Mouse (Mus musculus): Measurements from ENCODE around the gene Vstm4. TPM values are rescaled to one million over a fixed set of nuclear protein-coding genes. Genes with fewer than 3 reads are reported as not detected.
A peak's percentile ranks its signal among the peaks of the same experiment; 100 is the strongest.

Vstm4 gene
- polyA plus RNA-seq, 1 experiment from 2014 or later = 26.7 TPM

DNA sequence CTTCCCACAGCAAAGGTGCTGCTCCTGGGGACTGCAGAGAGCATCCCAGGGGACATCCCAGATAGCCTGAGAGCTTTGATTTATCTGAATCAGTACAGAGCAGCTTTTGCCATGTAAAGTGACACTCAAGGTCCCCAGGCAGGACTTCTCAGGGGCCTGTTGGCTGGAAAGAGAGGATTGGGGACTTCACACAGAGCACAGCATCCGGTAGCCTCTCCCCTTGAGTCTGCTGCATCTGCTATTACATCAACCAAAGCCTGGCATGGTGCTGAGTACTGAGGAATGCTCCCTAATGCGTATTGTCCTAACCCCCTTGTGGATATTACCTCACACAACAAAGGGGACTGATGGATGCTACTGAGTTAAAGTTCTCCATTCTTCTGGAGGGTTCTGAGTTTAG lies 5.1 kb downstream of the Vstm4 start:
- Histone ChIP-seq H3K9ac (no peak overlapping the region), H3K9me3 (no peaks in the 10 kb centered on the region), H3K36me3 (no peaks in the 10 kb centered on the region), H3K27me3 (replicated peaks) (no peaks in the 10 kb centered on the region), H3K27ac (peak overlapping the region; percentile 81), H3K4me1 (replicated peaks) (peaks cover 24% of the 10 kb centered on the region), H3K4me2 (replicated peaks) (peak overlapping the region; percentile 32; the same call in 1 of the 2 replicates), H3K4me3 (replicated peaks) (no peak overlapping the region)
- 45% methylated on average over 2 of the region's 2 CpGs for WGBS
- ATAC-seq = 0 out of 2 replicates have a peak, but pooled peaks have one; percentile 8

DNA sequence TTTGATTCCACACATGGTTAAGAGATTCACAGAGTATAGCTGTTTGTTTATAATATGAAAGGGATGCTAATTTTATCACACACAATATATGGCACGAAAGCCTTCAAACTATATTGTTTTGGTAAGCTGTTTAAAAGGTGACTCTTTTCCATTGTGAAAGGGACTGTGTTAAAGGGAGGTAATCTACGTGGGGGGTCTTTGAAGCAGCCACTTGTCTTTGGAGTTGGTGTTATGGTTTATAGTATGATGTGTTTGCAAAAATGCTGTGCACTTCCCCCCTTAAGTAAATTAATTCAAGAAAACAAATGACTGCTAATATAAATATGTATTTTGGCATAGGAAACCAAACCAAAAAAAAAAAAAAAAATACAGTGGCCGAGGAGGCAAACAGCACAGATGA lies 8.8 kb downstream of the Vstm4 start:
- 65% methylated on average over 3 of the region's 3 CpGs for WGBS
- H3K9ac ChIP-seq = no peak overlapping the region

DNA sequence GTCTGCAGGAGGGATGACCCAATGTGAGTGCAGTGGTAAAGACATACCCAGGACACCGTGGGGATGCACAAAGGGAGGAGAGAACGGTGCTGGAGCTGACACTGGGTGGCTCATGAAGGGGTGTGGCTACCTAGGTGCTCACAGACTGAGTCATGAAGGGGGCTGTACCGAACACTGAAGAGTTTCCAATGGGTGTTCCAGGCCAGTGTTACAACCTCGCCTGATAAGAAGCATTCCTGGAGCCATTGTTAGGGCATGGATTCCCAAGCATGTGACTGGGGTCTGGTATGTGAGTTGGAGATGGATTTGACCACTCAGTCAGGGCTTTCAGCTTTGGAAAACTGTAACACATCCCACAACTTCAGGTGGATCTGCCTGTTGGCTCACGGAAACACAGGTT lies 15.4 kb downstream of the Vstm4 start:
- Histone ChIP-seq H3K27me3 (replicated peaks) (no peaks in the 10 kb centered on the region), H3K4me3 (replicated peaks) (no peak overlapping the region), H3K27ac (no peak overlapping the region), H3K4me2 (replicated peaks) (no peak overlapping the region), H3K9ac (no peak overlapping the region), H3K36me3 (no peaks in the 10 kb centered on the region), H3K4me1 (replicated peaks) (no peaks in the 10 kb centered on the region), H3K9me3 (no peaks in the 10 kb centered on the region)
- no peak for ATAC-seq
- WGBS = 72% methylated on average over 5 of the region's 5 CpGs

More for the DNA sequence above, 8.8 kb downstream of the Vstm4 start:
- no peak overlapping the region for H3K4me2 ChIP-seq (replicated peaks)
- H3K27ac ChIP-seq = no peak overlapping the region
- peaks cover 9% of the 10 kb centered on the region; the same call in 1 of the 2 replicates for H3K4me1 ChIP-seq (replicated peaks)
- H3K4me3 ChIP-seq (replicated peaks) = no peak overlapping the region
- no peaks in the 10 kb centered on the region for H3K9me3 ChIP-seq
- no peaks in the 10 kb centered on the region for H3K27me3 ChIP-seq (replicated peaks)
- no peak for ATAC-seq
- no peaks in the 10 kb centered on the region for H3K36me3 ChIP-seq

DNA sequence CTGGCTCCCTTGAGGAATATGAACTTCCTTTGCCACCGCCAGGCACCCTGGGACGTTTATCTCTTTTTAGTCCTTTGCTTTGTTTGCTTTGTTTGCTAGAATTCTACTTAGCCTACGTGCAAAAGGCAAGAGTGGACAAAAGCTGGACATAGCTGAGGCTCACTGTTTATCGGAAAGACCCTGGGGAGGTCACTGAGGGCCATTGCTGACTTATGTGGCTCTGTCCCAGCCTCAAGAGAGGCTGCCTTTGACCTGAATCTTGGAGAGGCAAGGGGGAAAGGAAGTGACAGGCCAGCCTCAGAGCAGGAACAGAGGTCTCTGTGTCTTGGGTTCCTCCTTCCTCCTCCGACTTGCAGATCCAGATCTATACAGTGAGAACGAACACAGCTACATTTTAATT lies 21.0 kb downstream of the Vstm4 start:
- Histone ChIP-seq H3K27ac (no peak overlapping the region), H3K9ac (no peak overlapping the region), H3K4me2 (replicated peaks) (no peak overlapping the region), H3K9me3 (no peaks in the 10 kb centered on the region), H3K36me3 (no peaks in the 10 kb centered on the region), H3K27me3 (replicated peaks) (no peaks in the 10 kb centered on the region), H3K4me1 (replicated peaks) (0 out of 2 replicates have a peak, but pooled peaks cover 4% of the 10 kb centered on the region), H3K4me3 (replicated peaks) (no peak overlapping the region)
- WGBS = 48% methylated on average over 6 of the region's 6 CpGs
- no peak for ATAC-seq

DNA sequence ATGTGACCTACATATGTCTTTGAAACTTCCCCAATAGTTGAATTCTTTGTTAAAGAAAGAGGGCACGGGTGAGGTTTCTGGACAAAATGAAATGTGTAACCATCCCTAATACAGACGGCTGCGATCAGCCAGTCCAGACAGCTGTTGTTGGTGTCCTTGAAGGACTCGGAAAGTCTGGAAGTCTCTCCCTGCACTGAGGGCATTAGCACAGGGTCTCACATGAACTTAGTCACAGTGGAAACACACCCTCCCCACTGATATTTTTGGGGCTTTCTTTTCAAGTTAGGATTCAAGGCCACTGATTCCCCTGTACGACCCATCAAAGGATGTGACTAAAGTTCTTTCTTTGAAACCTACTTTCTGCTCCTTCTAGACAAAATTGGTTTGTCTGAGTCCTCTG lies 23.8 kb downstream of the Vstm4 start:
- H3K27ac ChIP-seq = no peak overlapping the region
- H3K4me3 ChIP-seq (replicated peaks) = no peak overlapping the region
- no peaks in the 10 kb centered on the region for H3K9me3 ChIP-seq
- no peaks in the 10 kb centered on the region for H3K27me3 ChIP-seq (replicated peaks)
- WGBS = 77% methylated on average over 5 of the region's 5 CpGs
- H3K9ac ChIP-seq = no peak overlapping the region
- no peak for ATAC-seq
- no peak overlapping the region for H3K4me2 ChIP-seq (replicated peaks)
- 0 out of 2 replicates have a peak, but pooled peaks cover 4% of the 10 kb centered on the region for H3K4me1 ChIP-seq (replicated peaks)
- no peaks in the 10 kb centered on the region for H3K36me3 ChIP-seq

DNA sequence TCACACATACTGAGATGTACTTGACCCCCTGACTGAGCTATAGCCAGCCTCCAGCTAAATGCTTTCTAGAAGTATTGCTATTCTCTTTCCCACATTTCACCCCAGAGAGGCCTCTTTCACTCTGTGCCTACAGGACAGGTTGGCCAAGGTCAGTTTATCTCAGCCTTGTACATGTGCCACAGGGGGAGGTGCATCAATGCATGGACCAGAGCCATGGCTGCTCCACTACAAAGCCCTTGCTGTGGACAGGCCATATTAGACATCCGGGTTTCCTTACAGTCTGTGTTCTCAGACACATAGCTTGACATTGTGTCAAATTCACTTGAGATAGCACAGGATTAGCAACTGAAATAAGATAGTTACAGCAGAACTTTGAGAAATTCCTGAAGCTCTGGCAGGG lies 25.1 kb downstream of the Vstm4 start:
- H3K4me2 ChIP-seq (replicated peaks) = no peak overlapping the region
- H3K27me3 ChIP-seq (replicated peaks) = no peaks in the 10 kb centered on the region
- H3K9ac ChIP-seq = no peak overlapping the region
- no peaks in the 10 kb centered on the region for H3K36me3 ChIP-seq
- 0 out of 2 replicates have a peak, but pooled peaks cover 4% of the 10 kb centered on the region for H3K4me1 ChIP-seq (replicated peaks)
- no peak for ATAC-seq
- 51% methylated on average over 1 of the region's 1 CpGs for WGBS
- H3K9me3 ChIP-seq = no peaks in the 10 kb centered on the region
- no peak overlapping the region for H3K4me3 ChIP-seq (replicated peaks)
- no peak overlapping the region for H3K27ac ChIP-seq

DNA sequence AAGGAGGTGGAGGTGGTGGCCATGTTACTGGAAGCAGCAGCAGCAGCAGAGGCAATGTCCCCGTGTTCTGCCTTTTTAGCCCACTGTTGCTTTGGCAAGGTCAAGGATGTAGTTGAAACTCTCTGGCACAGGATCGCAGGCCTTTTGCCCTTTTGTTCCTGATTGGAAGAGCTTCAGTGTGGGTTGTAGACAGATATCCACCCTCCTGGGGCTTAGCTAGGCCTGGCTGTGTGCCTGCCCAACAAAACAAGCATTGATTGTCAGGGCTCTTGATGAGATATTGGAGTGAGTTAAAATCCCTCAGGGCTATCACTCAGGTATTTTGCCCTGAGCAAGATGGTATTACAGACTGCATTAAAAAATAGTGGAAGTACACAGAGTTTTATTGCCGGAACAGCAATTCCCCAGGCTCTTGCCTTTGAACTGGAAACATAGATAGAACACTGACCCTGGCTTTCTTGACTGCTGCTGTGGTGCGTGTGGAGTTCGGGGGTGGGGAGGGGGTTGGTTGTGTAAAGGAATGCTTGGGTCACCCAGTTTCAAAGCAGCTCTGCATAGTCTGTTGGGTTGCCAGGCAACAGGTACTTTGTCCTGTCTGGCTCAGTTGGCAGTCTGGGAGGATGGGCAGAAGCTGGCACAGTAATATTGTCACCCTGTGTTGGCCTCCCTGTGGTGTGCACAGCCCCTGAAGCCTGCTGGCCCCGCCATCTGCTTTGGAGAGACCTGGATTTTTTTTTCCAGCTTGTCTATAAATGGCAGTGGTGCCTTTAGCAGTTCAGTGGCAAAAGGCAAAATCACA lies 32.5 kb downstream of the Vstm4 start:
- WGBS = 39% methylated on average over 6 of the region's 6 CpGs
- ATAC-seq = 0 out of 2 replicates have a peak, but pooled peaks have one; percentile 49

DNA sequence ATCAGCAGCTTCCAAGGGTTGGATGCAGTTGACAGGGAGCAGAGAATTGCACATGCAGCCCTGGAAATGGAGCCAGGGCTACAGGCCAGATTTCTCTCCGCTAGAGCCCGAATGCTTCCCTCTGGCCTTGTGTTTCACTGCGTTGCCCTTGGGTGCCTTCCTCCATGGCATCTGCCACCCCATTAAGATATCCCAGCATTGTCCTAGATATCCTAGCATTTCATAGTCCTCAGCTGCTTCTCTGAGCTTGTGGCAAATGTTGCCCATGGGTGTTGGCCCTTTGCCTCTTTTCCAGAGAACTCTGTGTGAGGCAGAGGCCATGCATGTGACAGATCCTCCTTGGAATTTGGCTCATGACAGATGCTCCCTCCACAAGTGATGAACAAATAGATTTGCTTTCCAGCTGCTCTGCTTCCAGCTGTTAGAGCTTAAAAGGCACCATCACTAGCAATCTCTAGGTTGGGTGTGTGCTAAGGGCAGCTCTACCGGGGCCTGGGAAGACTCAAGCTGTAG lies 37.8 kb downstream of the Vstm4 start:
- Histone ChIP-seq H3K4me1 (replicated peaks) (0 out of 2 replicates have a peak, but pooled peaks cover 3% of the 10 kb centered on the region), H3K4me3 (replicated peaks) (no peak overlapping the region), H3K36me3 (no peaks in the 10 kb centered on the region), H3K9ac (no peak overlapping the region), H3K4me2 (replicated peaks) (no peak overlapping the region), H3K9me3 (no peaks in the 10 kb centered on the region), H3K27me3 (replicated peaks) (no peaks in the 10 kb centered on the region), H3K27ac (peak overlapping the region; percentile 48; the same call in 1 of the 2 replicates)
- ATAC-seq = no peak
- WGBS = 72% methylated on average over 4 of the region's 4 CpGs

More for the DNA sequence above, 32.5 kb downstream of the Vstm4 start:
- H3K36me3 ChIP-seq = no peaks in the 10 kb centered on the region
- H3K27ac ChIP-seq = no peak overlapping the region
- no peaks in the 10 kb centered on the region for H3K27me3 ChIP-seq (replicated peaks)
- H3K9me3 ChIP-seq = no peaks in the 10 kb centered on the region
- no peak overlapping the region; the same call in 1 of the 2 replicates for H3K9ac ChIP-seq
- H3K4me2 ChIP-seq (replicated peaks) = no peak overlapping the region
- H3K4me1 ChIP-seq (replicated peaks) = no peaks in the 10 kb centered on the region
- no peak overlapping the region for H3K4me3 ChIP-seq (replicated peaks)

DNA sequence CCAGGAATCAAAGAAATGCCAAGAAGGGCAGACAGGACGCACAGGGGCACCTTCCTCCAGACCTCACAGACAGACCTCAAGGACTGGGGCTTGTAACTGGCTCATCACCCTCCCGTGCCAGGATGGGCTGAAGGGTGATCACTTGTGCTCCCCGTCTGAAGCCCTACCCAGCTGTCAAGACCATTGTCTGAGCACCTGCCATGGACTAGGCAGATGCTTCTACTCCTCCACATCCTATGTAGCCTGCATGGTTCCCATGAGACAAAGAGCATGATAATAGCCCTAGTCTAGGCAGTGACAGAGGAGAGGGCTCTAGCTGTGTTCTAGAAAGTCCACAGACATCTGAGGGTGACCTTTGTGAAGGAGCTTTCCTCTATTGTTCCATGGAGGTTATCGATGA lies 38.3 kb downstream of the Vstm4 start:
- 87% methylated on average over 4 of the region's 4 CpGs for WGBS
- Histone ChIP-seq H3K9ac (no peak overlapping the region), H3K4me2 (replicated peaks) (no peak overlapping the region), H3K9me3 (no peaks in the 10 kb centered on the region), H3K27me3 (replicated peaks) (no peaks in the 10 kb centered on the region), H3K36me3 (no peaks in the 10 kb centered on the region), H3K4me1 (replicated peaks) (0 out of 2 replicates have a peak, but pooled peaks cover 3% of the 10 kb centered on the region), H3K4me3 (replicated peaks) (no peak overlapping the region), H3K27ac (no peak overlapping the region)
- ATAC-seq = no peak

DNA sequence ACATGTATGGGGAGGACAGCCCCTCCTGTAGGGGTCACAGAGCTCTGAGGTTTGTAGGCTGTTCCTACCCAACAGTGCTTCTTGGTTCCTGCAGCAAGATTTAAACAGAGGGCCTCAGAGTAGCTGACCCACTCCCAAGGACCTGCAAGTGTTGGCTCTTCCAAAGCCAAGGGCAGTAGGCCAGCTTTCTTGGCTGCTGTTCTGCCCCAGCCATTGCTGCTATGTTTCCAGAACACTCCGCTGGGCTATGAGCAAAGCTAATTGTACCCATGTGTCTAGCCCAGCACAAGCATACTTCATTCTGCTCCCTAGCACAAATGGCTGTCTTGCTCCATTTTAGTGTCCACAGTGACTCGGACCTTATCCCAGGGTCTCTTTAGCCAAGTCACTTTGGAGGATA lies 40.3 kb downstream of the Vstm4 start:
- Histone ChIP-seq H3K27me3 (replicated peaks) (no peaks in the 10 kb centered on the region), H3K36me3 (no peaks in the 10 kb centered on the region), H3K4me2 (replicated peaks) (no peak overlapping the region), H3K9ac (no peak overlapping the region), H3K27ac (no peak overlapping the region), H3K4me1 (replicated peaks) (0 out of 2 replicates have a peak, but pooled peaks cover 3% of the 10 kb centered on the region), H3K9me3 (no peaks in the 10 kb centered on the region), H3K4me3 (replicated peaks) (no peak overlapping the region)
- 83% methylated on average over 2 of the region's 2 CpGs for WGBS
- ATAC-seq = no peak

DNA sequence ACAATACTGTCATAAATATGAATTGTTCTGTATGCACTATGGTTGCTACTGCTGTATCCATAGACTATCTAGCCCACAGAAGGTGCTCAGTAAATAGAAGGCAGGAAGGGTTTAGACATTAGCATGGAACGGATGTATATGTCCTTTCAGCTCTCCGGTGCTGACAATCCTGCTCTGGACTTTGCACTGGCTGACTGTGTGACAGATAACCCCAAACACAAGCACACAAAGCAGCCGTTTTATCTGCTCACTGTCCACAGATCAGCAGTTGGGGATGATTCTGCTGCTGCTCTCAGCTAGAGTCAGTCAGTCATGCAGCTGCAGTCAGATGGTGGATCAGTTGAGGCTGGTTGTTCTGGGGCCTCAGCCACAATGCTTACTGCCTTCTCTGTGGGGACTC lies 46.6 kb downstream of the Vstm4 start:
- Histone ChIP-seq H3K27ac (no peak overlapping the region), H3K9me3 (no peaks in the 10 kb centered on the region), H3K4me3 (replicated peaks) (no peak overlapping the region), H3K4me2 (replicated peaks) (no peak overlapping the region), H3K27me3 (replicated peaks) (no peaks in the 10 kb centered on the region), H3K9ac (no peak overlapping the region), H3K4me1 (replicated peaks) (no peaks in the 10 kb centered on the region), H3K36me3 (no peaks in the 10 kb centered on the region)
- 26% methylated on average over 3 of the region's 3 CpGs for WGBS
- ATAC-seq = peak; percentile 63; the same call in 1 of the 2 replicates

DNA sequence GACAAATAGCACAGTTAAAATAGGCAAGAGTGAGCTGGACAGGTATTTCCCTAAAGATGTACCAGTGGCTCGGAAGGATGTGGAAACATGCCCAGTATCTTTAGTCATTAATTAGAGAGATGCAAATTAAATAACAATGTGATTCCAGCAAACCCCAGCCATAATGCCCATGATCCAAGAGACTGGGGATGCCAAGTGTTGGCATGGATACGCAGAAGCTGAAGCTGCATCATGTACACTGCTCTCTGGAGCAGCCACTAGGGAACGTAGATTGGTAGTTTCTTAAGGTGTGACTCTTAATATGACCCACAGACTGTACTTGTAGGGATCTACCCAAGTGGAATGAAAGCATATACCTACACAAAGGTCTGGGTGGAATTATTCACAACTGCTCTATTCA lies 50.0 kb downstream of the Vstm4 start:
- no peak for ATAC-seq
- 72% methylated on average over 3 of the region's 3 CpGs for WGBS
- H3K9me3 ChIP-seq = no peaks in the 10 kb centered on the region
- no peak overlapping the region for H3K4me3 ChIP-seq (replicated peaks)
- H3K27ac ChIP-seq = no peak overlapping the region
- no peaks in the 10 kb centered on the region; the same call in 1 of the 2 replicates for H3K4me1 ChIP-seq (replicated peaks)
- H3K4me2 ChIP-seq (replicated peaks) = no peak overlapping the region
- no peaks in the 10 kb centered on the region for H3K36me3 ChIP-seq
- H3K27me3 ChIP-seq (replicated peaks) = no peaks in the 10 kb centered on the region
- no peak overlapping the region for H3K9ac ChIP-seq
